Mouse (Mus musculus) brain, embryonic 14.5 days (tissue): ENCODE data around the gene Gm5134.

Experiments used
- CTCF ChIP-seq: fragments of 200-500 bp; IDR thresholded peaks from 2 replicates; pipeline ENCODE4 v1.5.1; 2012; ENCODE audit warnings: inconsistent platforms, mild to moderate bottlenecking, moderate library complexity, borderline replicate concordance; ENCODE audit not compliant: insufficient read depth, insufficient read length; ENCODE audit errors: extremely low read depth
- POLR2A ChIP-seq: fragments of 200-500 bp; IDR thresholded peaks from 2 replicates; pipeline ENCODE4 v1.6.1; 2012; ENCODE audit warnings: mild to moderate bottlenecking, inconsistent platforms, borderline replicate concordance; ENCODE audit not compliant: poor library complexity, insufficient read depth, insufficient read length, severe bottlenecking; ENCODE audit errors: extremely low read depth

DNA sequence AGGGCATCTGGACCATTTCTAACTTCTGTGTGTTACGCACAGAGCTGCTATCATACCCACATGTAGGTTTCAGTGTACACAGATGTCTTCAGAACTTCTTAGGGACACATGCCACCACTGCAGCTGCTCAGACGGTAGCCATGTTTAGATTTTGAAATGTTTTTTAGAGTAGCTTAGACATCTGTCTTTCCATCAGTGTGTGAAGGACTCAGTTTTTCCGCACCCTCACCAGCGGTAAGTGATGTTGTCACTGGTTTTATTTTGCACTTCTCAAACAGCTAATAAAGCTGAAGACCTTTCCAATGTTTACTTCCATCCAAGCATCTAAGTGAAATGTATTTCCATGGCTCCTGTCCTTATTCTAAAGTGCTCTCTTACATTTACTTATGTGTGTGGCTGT, 47.4 kb upstream of the Gm5134 start:
- TF ChIP-seq CTCF (no peak), POLR2A (no peak)
